Mouse (Mus musculus) mouse embryonic stem cell (cell line): ENCODE data around the gene Nek8.

Source experiments
- in situ Hi-C, 2 experiments: fragments of 300-500 bp; cut with MboI; formaldehyde crosslinking; loops; 1 replicate in 1 of 2; 3 replicates in 1 of 2; pipeline ENCODE4 v1.14.3; 2019 to 2020; ENCODE audit warnings: low sequenced_read_pairs in 2 of 2, low pct_unique_long_range_greater_than_20kb in 1 of 2, mixed read lengths in 1 of 2; ENCODE audit not compliant: unreplicated experiment in 1 of 2

Gene Nek8

GRCm38 (mm10) chr11:78123782-78124181, 52.7 kb downstream of the Nek8 start:
- in situ Hi-C loops, result no loop called here

- in situ Hi-C loops, result no loop called here
These were observed 53.7 kb downstream of the Nek8 start for GRCm38 (mm10) chr11:78122815-78123214.

- in situ Hi-C loops, result no loop called here
These were observed 55.3 kb downstream of the Nek8 start for GRCm38 (mm10) chr11:78121176-78121575.

- in situ Hi-C loops, result no loop called here
These were observed 56.6 kb downstream of the Nek8 start for GRCm38 (mm10) chr11:78119898-78120297.

GRCm38 (mm10) chr11:78118467-78118866, 58.0 kb downstream of the Nek8 start:
- in situ Hi-C loops, result no loop called here

GRCm38 (mm10) chr11:78116146-78116410, 60.4 kb downstream of the Nek8 start:
- in situ Hi-C loops, result no loop called here
